Mouse (Mus musculus) small intestine, adult 2 months (tissue): ENCODE measurements around the gene Rnf39. TPM values are rescaled to one million over a fixed set of nuclear protein-coding genes. Genes with fewer than 3 reads are reported as not detected.

Experiments used
- H3K27ac ChIP-seq: fragments of 200-500 bp; 2 replicates; pipeline ENCODE4 v1.5.1; 2012; ENCODE audit warnings: low read depth, low read length, control low read depth, inconsistent platforms; ENCODE audit not compliant: insufficient read depth
- H3K27me3 ChIP-seq: fragments of 200-500 bp; 2 replicates; pipeline ENCODE4 v1.6.1; 2012; ENCODE audit warnings: mild to moderate bottlenecking, moderate library complexity, low read length, inconsistent platforms; ENCODE audit not compliant: control insufficient read depth, insufficient read depth
- H3K36me3 ChIP-seq: fragments of 200-500 bp; 2 replicates; pipeline ENCODE4 v1.6.1; 2012; ENCODE audit warnings: mild to moderate bottlenecking, low read length, control low read depth, inconsistent platforms; ENCODE audit not compliant: control insufficient read depth, insufficient read depth
- H3K4me1 ChIP-seq: fragments of 200-500 bp; 2 replicates; pipeline ENCODE4 v1.6.1; 2012; ENCODE audit warnings: low read length, inconsistent platforms, mixed read lengths; ENCODE audit not compliant: control insufficient read depth, insufficient read depth, insufficient read length
- H3K4me3 ChIP-seq: fragments of 200-500 bp; 2 replicates; pipeline ENCODE4 v1.5.1; 2012; ENCODE audit warnings: low read depth, mild to moderate bottlenecking, control low read depth, inconsistent platforms, low read length, moderate library complexity
- CTCF ChIP-seq: fragments of 200-500 bp; IDR thresholded peaks from 2 replicates; pipeline ENCODE4 v1.5.1; 2012; ENCODE audit warnings: low read depth, mild to moderate bottlenecking, control low read depth, inconsistent platforms, low read length, moderate library complexity, mixed read lengths; ENCODE audit not compliant: insufficient replicate concordance, insufficient read length; ENCODE audit errors: extremely low read depth
- POLR2A ChIP-seq: fragments of 200-500 bp; IDR thresholded peaks from 2 replicates; pipeline ENCODE4 v1.6.1; 2012; ENCODE audit warnings: low read depth, mild to moderate bottlenecking, control low read depth, inconsistent platforms, low read length, moderate library complexity
- whole genome bisulfite sequencing: fragments of 180-500 bp; shearing (Covaris S2); methylation state at CpG from one replicate; pipeline ENCODE4 v1.1.7; 2018; 5-methylcytosine and 5-hydroxymethylcytosine counted together
- polyA plus RNA-seq: library from polyadenylated mRNA; depleted of rRNA; stranded (reverse); fragments of >200 nt; gene quantifications from 2 replicates; pipeline ENCODE4 v1.2.3, GENCODE M21; 2012; rRNA removed

The Rnf39 gene
- 3.6 and 16.0 TPM in 2 replicates for polyA plus RNA-seq

- no peak within 1 kb of the TSS for H3K27ac ChIP-seq
- WGBS, result under 1% methylated on average over 59 of the region's 59 CpGs
These were observed at the start of gene Rnf39 for GRCm38 (mm10) chr17:36942791-36943471. Gene Rnf39, plus strand, starts transcription at chr17:36942918.

GRCm38 (mm10) chr17:36893387-36893786, 49.3 kb upstream of the Rnf39 start:
- WGBS, result 50% methylated on average over 5 of the region's 5 CpGs
- H3K4me3 ChIP-seq, result no peak overlapping the region
- peak overlapping the region; percentile 82 for H3K27ac ChIP-seq
- no peaks in the 10 kb centered on the region for H3K36me3 ChIP-seq
- H3K27me3 ChIP-seq, result no peaks in the 10 kb centered on the region
- H3K4me1 ChIP-seq, result peaks cover 17% of the 10 kb centered on the region; the same call in 1 of the 2 replicates
- TF ChIP-seq CTCF, result no peak
- no peak for TF ChIP-seq POLR2A

More at GRCm38 (mm10) chr17:36942791-36943471, at the start of gene Rnf39:
- peaks cover 19% of the 10 kb centered on the region for H3K4me1 ChIP-seq
- H3K4me3 ChIP-seq, result peak within 1 kb of the TSS; percentile 58
- TF ChIP-seq POLR2A (no peak), CTCF (no peak)
- no peaks in the 10 kb centered on the region for H3K36me3 ChIP-seq
- H3K27me3 ChIP-seq, result peaks cover 14% of the 10 kb centered on the region

GRCm38 (mm10) chr17:36896583-36896982, 46.1 kb upstream of the Rnf39 start:
- TF ChIP-seq POLR2A (no peak), CTCF (0 out of 2 replicates have a peak, but pooled peaks have one; percentile 28)
- peak overlapping the region; percentile 79; the same call in 1 of the 2 replicates for H3K27ac ChIP-seq
- WGBS, result 43% methylated on average over 1 of the region's 1 CpGs

GRCm38 (mm10) chr17:36897065-36897464, 45.7 kb upstream of the Rnf39 start:
- peak overlapping the region; percentile 99 for H3K27ac ChIP-seq
- peaks cover 6% of the 10 kb centered on the region; the same call in 1 of the 2 replicates for H3K4me1 ChIP-seq
- no peaks in the 10 kb centered on the region for H3K27me3 ChIP-seq
- H3K4me3 ChIP-seq, result no peak overlapping the region
- peaks cover 5% of the 10 kb centered on the region for H3K36me3 ChIP-seq
- TF ChIP-seq CTCF, result no peak
- no peak for TF ChIP-seq POLR2A

More at GRCm38 (mm10) chr17:36896583-36896982, 46.1 kb upstream of the Rnf39 start:
- Histone ChIP-seq H3K36me3 (peaks cover 2% of the 10 kb centered on the region; the same call in 1 of the 2 replicates), H3K4me1 (peaks cover 6% of the 10 kb centered on the region; the same call in 1 of the 2 replicates), H3K27me3 (no peaks in the 10 kb centered on the region), H3K4me3 (no peak overlapping the region)

GRCm38 (mm10) chr17:36897552-36898205, 45.0 kb upstream of the Rnf39 start, which contains the start of gene Trim31:
Gene Trim31, plus strand, starts transcription at chr17:36898118.
- Histone ChIP-seq H3K4me3 (peak within 1 kb of the TSS; percentile 63), H3K27me3 (no peaks in the 10 kb centered on the region), H3K36me3 (peaks cover 5% of the 10 kb centered on the region), H3K27ac (peak within 1 kb of the TSS; percentile 99), H3K4me1 (peaks cover 6% of the 10 kb centered on the region; the same call in 1 of the 2 replicates)
- TF ChIP-seq CTCF, result no peak
- TF ChIP-seq POLR2A, result no peak
- WGBS, result 16% methylated on average over 6 of the region's 6 CpGs

GRCm38 (mm10) chr17:36899376-36899775, 43.3 kb upstream of the Rnf39 start:
- no peaks in the 10 kb centered on the region for H3K27me3 ChIP-seq
- H3K27ac ChIP-seq, result peak overlapping the region; percentile 85
- peak overlapping the region; percentile 72 for H3K4me3 ChIP-seq
- H3K36me3 ChIP-seq, result peaks cover 11% of the 10 kb centered on the region
- 54% methylated on average over 4 of the region's 4 CpGs for WGBS
- no peak for TF ChIP-seq POLR2A
- TF ChIP-seq CTCF, result peak; percentile 9; the same call in 1 of the 2 replicates
- peaks cover 2% of the 10 kb centered on the region; the same call in 1 of the 2 replicates for H3K4me1 ChIP-seq

GRCm38 (mm10) chr17:36900001-36900400, 42.7 kb upstream of the Rnf39 start:
- H3K36me3 ChIP-seq, result peaks cover 15% of the 10 kb centered on the region
- TF ChIP-seq POLR2A, result peak; percentile 39; the same call in 1 of the 2 replicates
- no peak for TF ChIP-seq CTCF
- H3K27ac ChIP-seq, result peak overlapping the region; percentile 85
- peak overlapping the region; percentile 72 for H3K4me3 ChIP-seq
- 35% methylated on average over 5 of the region's 5 CpGs for WGBS
- H3K27me3 ChIP-seq, result no peaks in the 10 kb centered on the region
- H3K4me1 ChIP-seq, result peaks cover 2% of the 10 kb centered on the region; the same call in 1 of the 2 replicates
